ENCODE assay signal across 8 mouse cellular contexts in the genomic region with DNA sequence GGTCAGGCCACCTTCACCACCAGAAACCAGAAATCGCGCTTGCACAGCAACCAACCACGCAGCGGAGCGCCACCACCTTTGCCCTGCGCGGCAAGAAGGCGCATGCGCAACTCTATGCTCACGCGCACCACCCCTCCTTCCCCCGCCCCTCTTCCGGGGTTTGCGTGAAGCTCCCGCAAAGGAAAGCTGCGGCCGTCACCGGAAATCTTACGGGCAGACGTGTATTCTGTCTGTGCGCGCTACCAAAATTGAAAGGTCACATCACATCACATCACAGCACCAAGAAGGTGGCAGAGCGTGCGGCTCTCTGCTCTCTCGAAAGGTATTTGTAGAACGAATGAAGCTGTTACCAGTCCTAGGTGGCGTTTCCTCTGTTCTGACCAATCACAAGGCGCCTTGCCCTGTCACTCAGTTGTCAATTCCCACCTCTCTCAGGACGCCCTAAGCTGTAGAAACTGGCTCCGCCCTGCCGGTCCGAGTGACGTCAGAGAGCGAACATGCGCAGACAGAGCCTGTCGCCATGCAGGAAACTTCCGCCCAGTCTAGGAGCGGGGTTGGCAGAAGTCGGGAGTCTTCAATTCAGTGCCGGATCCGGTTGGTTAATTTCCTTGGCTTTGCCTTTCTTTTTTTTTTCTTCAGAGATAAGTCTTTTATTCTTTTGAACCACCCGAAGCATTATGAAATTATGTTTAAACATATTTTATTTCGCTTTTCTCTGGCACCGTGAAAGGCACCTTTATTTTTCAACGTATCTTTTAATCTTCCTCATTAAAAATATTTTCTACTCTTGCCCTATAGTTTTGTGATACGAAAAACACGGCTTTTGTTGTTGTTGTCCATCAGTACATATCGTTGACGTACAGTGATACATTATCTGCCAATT. TPM values are rescaled to one million over a fixed set of nuclear protein-coding genes. Genes with fewer than 3 reads are reported as not detected.
A peak's percentile ranks its signal among the peaks of the same experiment; 100 is the strongest.
DNase-seq lines count a peak whose midpoint lies in the region; ATAC-seq lines count a peak whose summit lies in the region.

Slx4ip (plus strand) TSS at position 151 of the 883 bp plus-strand sequence.
AL731706.1 (minus strand) TSS at position 322 of the 883 bp plus-strand sequence.
Mkks (minus strand) TSS at position 322 of the 883 bp plus-strand sequence.

- H3K4me2 ChIP-seq in hindbrain, embryonic 11.5 days (replicated peaks; ENCODE audit: low read depth, low read length), result peak within 1 kb of the TSS; percentile 37

- peak within 1 kb of the TSS; percentile 80 for H3K9ac ChIP-seq in hindbrain, embryonic 11.5 days (ENCODE audit: low read depth, low read length)

- under 1% methylated on average over 49 of the region's 49 CpGs for WGBS in hindbrain, embryonic 11.5 days

- H3K4me1 ChIP-seq in hindbrain, embryonic 11.5 days (replicated peaks; ENCODE audit: control insufficient read depth, insufficient read depth, low read length), result no peaks in the 10 kb centered on the region

- H3K27ac ChIP-seq in hindbrain, embryonic 11.5 days (ENCODE audit: low read depth, low read length), result peak within 1 kb of the TSS; percentile 83

- no peaks in the 10 kb centered on the region for H3K9me3 ChIP-seq in hindbrain, embryonic 11.5 days (ENCODE audit: control insufficient read depth, low read length)

- peak; percentile 98 for ATAC-seq in hindbrain, embryonic 11.5 days (ENCODE audit: low FRiP score)

- peak within 1 kb of the TSS; percentile 74 for H3K4me3 ChIP-seq in hindbrain, embryonic 11.5 days (ENCODE audit: low read depth, low read length)

- H3K36me3 ChIP-seq in hindbrain, embryonic 11.5 days (ENCODE audit: control insufficient read depth, insufficient read depth, low read length), result no peaks in the 10 kb centered on the region

- peak; percentile 99 for DNase-seq in Muller cell, postnatal 12 days (ENCODE audit: inconsistent ontology term)
- peak; percentile 100 for DNase-seq in cerebellum, adult 9-11 months
- peak; percentile 99 to 100 for DNase-seq in frontal cortex, adult 2 months (ENCODE audit: extremely low spot score in 1 of 2, low spot score in 1 of 2)
- peak; percentile 99 for DNase-seq in hindbrain, embryonic 11.5 days (ENCODE audit: low spot score)
- peak; percentile 98 to 99 for DNase-seq in layer of hippocampus, postnatal 10 days (ENCODE audit: low spot score in 2 of 2)
- peak; percentile 100 for DNase-seq in lung, postnatal 10 days
- DNase-seq in ovary, postnatal 36 days (ENCODE audit: low spot score), result peak; percentile 98
- DNase-seq in thymus, postnatal 25 days, result peak; percentile 99

- H3K27me3 ChIP-seq in hindbrain, embryonic 11.5 days (ENCODE audit: control insufficient read depth, insufficient read depth, low read length), result no peaks in the 10 kb centered on the region

RNA-seq across cellular contexts. Expression of gene Slx4ip, which starts in this region (rescaled TPM):
- 3.8 and 4.0 TPM in 2 replicates for polyA plus RNA-seq in frontal cortex, adult 2 months (2012; rRNA removed)
- 8.8 and 11.9 TPM in 2 replicates for polyA plus RNA-seq in hindbrain, embryonic 11.5 days (2014; fragmentation: Nextera tagmentation; extraction: Ambion mirVana)
- 1 to 10 TPM; 6.1 to 7.9 TPM for total RNA-seq in layer of hippocampus, postnatal 10 days (2021)

RNA-seq across cellular contexts. Expression of gene AL731706.1, which starts in this region (rescaled TPM):
- 31.6 and 32.8 TPM in 2 replicates for polyA plus RNA-seq in frontal cortex, adult 2 months (2012; rRNA removed)
- polyA plus RNA-seq in hindbrain, embryonic 11.5 days (2014; fragmentation: Nextera tagmentation; extraction: Ambion mirVana), result 25.4 and 28.8 TPM in 2 replicates
- total RNA-seq in layer of hippocampus, postnatal 10 days (2021), result 10 to 100 TPM; 14.7 to 20.4 TPM

RNA-seq across cellular contexts. Expression of gene Mkks, which starts in this region (rescaled TPM):
- 12.3 and 12.9 TPM in 2 replicates for polyA plus RNA-seq in frontal cortex, adult 2 months (2012; rRNA removed)
- polyA plus RNA-seq in hindbrain, embryonic 11.5 days (2014; fragmentation: Nextera tagmentation; extraction: Ambion mirVana), result 18.3 and 18.8 TPM in 2 replicates
- total RNA-seq in layer of hippocampus, postnatal 10 days (2021), result 10 to 100 TPM; 16.7 to 18.9 TPM

Comparison
In these comparisons a context has a peak if more than half of its experiments do, and no peak if none do; other contexts are left out.
1. Peak in every context shown above with its lines: DNase-seq, ATAC-seq, H3K4me3 ChIP-seq and H3K27ac ChIP-seq.